Mouse (Mus musculus) heart, adult 18-20 months (tissue): ENCODE data around the gene Twf1. TPM values are rescaled to one million over a fixed set of nuclear protein-coding genes. Genes with fewer than 3 reads are reported as not detected.

Experiments
- DNase-seq, 2 experiments: peaks; one replicate each; pipeline ENCODE4 v3.0.0; 2021 to 2022; ENCODE audit warnings: mixed read lengths in 1 of 2
- long read RNA-seq, 2 experiments: library from polyadenylated mRNA; stranded (forward); transcript quantifications; one replicate each; pipeline ENCODE4 v2.0.0; 2021
- total RNA-seq, 2 experiments: library from RNA; stranded (reverse); gene quantifications; 2 replicates each; pipeline ENCODE4 v1.2.3; 2021

Gene Twf1
- total RNA-seq: 10 to 100 TPM; 14.2 to 18.0 TPM
- long read RNA-seq, experiment 1, transcript Twf1-201 (9 exons, 3,025 nt): major isoform, 14 of 18 reads
- long read RNA-seq, experiment 1, partial matches to known transcripts: 0 of 18 reads
- long read RNA-seq, experiment 1, other reads (novel, unspliced or antisense): 4 of 18 reads
- long read RNA-seq, experiment 2, transcript Twf1-201 (9 exons, 3,025 nt): major isoform, 9 of 10 reads
- long read RNA-seq, experiment 2, partial matches to known transcripts: 0 of 10 reads
- long read RNA-seq, experiment 2, other reads (novel, unspliced or antisense): 1 of 10 reads

- DNase-seq: peak; percentile 98
Observed at GRCm38 (mm10) chr15:94589219-94590075, at the start of gene Twf1. Twf1 (minus strand) TSS chr15:94589889.

- DNase-seq: no peak
Observed at GRCm38 (mm10) chr15:94639126-94639525, 49.4 kb upstream of the Twf1 start.

GRCm38 (mm10) chr15:94638207-94638606 lies 48.5 kb upstream of the Twf1 start:
- no peak for DNase-seq

- peak in 1 of 2 experiments; percentile 15 for DNase-seq
Observed at GRCm38 (mm10) chr15:94634524-94634923, 44.8 kb upstream of the Twf1 start.

GRCm38 (mm10) chr15:94630553-94630952 lies 40.9 kb upstream of the Twf1 start:
- no peak for DNase-seq

- peak; percentile 30 to 35 for DNase-seq
Observed at GRCm38 (mm10) chr15:94628830-94629601, 39.3 kb upstream of the Twf1 start, which contains the start of gene Tmem117. Tmem117 (plus strand) TSS chr15:94629232.

- DNase-seq: no peak
Observed at GRCm38 (mm10) chr15:94628463-94628829, 38.8 kb upstream of the Twf1 start.

GRCm38 (mm10) chr15:94620909-94621308 lies 31.2 kb upstream of the Twf1 start:
- DNase-seq: no peak

- no peak for DNase-seq
Observed at GRCm38 (mm10) chr15:94616036-94616435, 26.3 kb upstream of the Twf1 start.

- no peak for DNase-seq
Observed at GRCm38 (mm10) chr15:94607768-94608167, 18.1 kb upstream of the Twf1 start.

GRCm38 (mm10) chr15:94602441-94602840 lies 12.8 kb upstream of the Twf1 start:
- DNase-seq: no peak

- peak; percentile 55 to 71 for DNase-seq
Observed at GRCm38 (mm10) chr15:94601339-94601738, 11.7 kb upstream of the Twf1 start.

GRCm38 (mm10) chr15:94600145-94600707 lies 10.5 kb upstream of the Twf1 start:
- no peak for DNase-seq

GRCm38 (mm10) chr15:94593586-94593985 lies 3.9 kb upstream of the Twf1 start:
- no peak for DNase-seq

GRCm38 (mm10) chr15:94591356-94591755 lies 1.7 kb upstream of the Twf1 start:
- DNase-seq: peak in 1 of 2 experiments; percentile 22

GRCm38 (mm10) chr15:94590083-94590482 lies 394 bp upstream of the Twf1 start:
- DNase-seq: no peak

- DNase-seq: no peak
Observed at GRCm38 (mm10) chr15:94587826-94588715, 1.6 kb downstream of the Twf1 start.

GRCm38 (mm10) chr15:94584738-94585137 lies 5.0 kb downstream of the Twf1 start:
- DNase-seq: no peak

GRCm38 (mm10) chr15:94583153-94583552 lies 6.5 kb downstream of the Twf1 start:
- DNase-seq: no peak

- no peak for DNase-seq
Observed at GRCm38 (mm10) chr15:94582000-94582593, 7.6 kb downstream of the Twf1 start.
